Mouse (Mus musculus): ENCODE data around the gene Glrx3. TPM values are rescaled to one million over a fixed set of nuclear protein-coding genes. Genes with fewer than 3 reads are reported as not detected.
"Not testable (repeated sequence)": the region's sequence is repeated elsewhere in the genome, so short reads cannot be mapped to it uniquely, and the experiment has no call there.

Glrx3 gene
- polyA plus RNA-seq, 1 experiment from 2014 or later: 170 TPM

DNA sequence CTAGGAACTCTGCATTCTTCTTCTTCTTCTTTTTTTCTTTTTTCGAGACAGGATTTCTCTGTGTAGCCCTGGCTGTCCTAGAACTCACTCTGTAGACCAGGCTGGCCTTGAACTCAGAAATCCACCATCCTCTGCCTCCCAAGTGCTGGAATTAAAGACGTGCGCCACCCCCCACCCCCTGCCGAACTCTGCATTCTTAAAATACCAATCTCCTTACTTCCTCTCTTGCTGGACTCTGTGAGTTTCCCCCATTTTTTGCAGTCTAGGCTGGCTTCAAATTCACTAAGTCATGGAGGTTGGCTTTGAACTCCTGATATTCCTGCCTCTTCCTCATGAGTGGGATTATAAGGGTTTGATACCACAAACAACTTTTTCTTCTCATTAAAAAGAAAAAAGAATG, 10.7 kb upstream of the Glrx3 start:
- H3K4me3 ChIP-seq: no peak overlapping the region
- no peaks in the 10 kb centered on the region for H3K36me3 ChIP-seq
- no peaks in the 10 kb centered on the region for H3K9me3 ChIP-seq (replicated peaks)
- 49% methylated on average over 4 of the region's 4 CpGs for WGBS
- H3K27me3 ChIP-seq: no peaks in the 10 kb centered on the region
- no peaks in the 10 kb centered on the region for H3K4me1 ChIP-seq (replicated peaks)
- ATAC-seq (replicated peaks; ENCODE audit: insufficient number of reproducible peaks, insufficient read depth, low FRiP score, low read depth): no peak
- no peak overlapping the region for H3K4me2 ChIP-seq
- no peak overlapping the region for H3K9ac ChIP-seq
- H3K27ac ChIP-seq: no peak overlapping the region

DNA sequence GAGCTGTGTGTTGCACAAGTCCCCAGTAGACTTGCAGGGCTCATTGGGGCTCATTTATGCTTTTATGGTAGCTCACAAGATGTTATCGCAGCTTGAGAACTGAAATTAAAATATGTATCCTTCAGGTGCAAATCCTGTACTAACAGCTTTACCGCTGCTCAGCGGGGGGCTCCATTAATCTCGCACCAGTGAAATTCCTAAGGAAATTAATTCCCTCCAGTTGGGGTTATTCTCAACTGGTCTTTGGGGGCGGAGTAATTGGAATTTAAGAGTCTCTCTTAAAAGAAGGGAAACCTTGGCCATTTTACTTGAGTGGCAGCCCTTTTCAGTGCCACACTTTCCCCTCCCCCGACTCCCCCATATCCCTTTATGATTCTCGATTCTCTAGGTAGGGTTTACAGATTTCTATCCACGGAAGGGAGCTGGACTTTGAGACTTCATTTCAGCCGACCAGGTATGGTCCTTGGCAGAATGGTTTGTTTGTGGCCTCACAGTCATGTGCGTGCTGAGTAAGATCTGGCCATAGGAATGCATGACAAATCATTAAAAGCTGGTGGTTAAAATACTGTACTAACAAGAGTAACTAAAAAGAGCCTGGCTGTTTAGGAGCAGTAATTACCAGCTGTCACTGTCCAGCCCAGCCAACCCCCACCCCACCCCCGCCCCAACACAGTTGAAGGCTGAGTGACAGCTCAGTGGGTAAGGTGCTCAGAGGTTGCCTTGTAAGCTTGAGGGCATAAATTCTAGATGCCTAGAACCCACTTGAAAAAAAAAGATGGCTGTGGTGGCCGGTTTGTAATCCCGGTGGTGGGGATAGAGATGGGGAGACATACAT, 5.4 kb upstream of the Glrx3 start:
- H3K9ac ChIP-seq: no peak overlapping the region
- no peak overlapping the region for H3K4me2 ChIP-seq
- no peak for ATAC-seq (replicated peaks; ENCODE audit: insufficient number of reproducible peaks, insufficient read depth, low FRiP score, low read depth)
- no peaks in the 10 kb centered on the region for H3K27me3 ChIP-seq
- H3K9me3 ChIP-seq (replicated peaks): no peaks in the 10 kb centered on the region
- H3K4me1 ChIP-seq (replicated peaks): no peaks in the 10 kb centered on the region; the same call in 1 of the 2 replicates
- H3K36me3 ChIP-seq: no peaks in the 10 kb centered on the region
- 58% methylated on average over 13 of the region's 13 CpGs for WGBS
- H3K27ac ChIP-seq: no peak overlapping the region
- H3K4me3 ChIP-seq: no peak overlapping the region

DNA sequence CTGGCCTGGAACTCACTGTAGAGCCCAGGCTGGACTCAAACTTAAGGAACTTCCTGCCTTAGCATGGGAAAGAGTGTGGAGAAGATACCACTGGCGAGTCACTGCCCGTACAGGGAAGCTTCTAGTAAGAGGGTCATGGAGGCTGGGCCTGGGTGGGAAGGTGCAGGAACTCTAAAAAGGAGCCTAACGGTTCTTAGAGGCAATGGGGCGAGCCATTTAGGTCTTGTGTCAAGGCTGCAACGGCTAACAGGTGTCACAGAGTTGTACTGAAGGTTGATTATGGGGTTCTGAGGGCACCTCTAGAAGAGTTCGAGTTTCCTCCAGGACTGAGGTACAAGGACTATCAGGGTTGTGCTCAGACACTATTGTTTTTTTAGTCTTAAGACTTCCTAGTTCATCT, 513 bp upstream of the Glrx3 start:
- no peaks in the 10 kb centered on the region for H3K9me3 ChIP-seq (replicated peaks)
- peak overlapping the region; percentile 98 for H3K4me3 ChIP-seq
- no peak for ATAC-seq (replicated peaks; ENCODE audit: insufficient number of reproducible peaks, insufficient read depth, low FRiP score, low read depth)
- no peak overlapping the region for H3K9ac ChIP-seq
- WGBS: 79% methylated on average over 6 of the region's 6 CpGs
- peak overlapping the region; percentile 74 for H3K4me2 ChIP-seq
- peaks cover 20% of the 10 kb centered on the region for H3K4me1 ChIP-seq (replicated peaks)
- H3K27me3 ChIP-seq: no peaks in the 10 kb centered on the region
- H3K27ac ChIP-seq: peak overlapping the region; percentile 87
- H3K36me3 ChIP-seq: no peaks in the 10 kb centered on the region

DNA sequence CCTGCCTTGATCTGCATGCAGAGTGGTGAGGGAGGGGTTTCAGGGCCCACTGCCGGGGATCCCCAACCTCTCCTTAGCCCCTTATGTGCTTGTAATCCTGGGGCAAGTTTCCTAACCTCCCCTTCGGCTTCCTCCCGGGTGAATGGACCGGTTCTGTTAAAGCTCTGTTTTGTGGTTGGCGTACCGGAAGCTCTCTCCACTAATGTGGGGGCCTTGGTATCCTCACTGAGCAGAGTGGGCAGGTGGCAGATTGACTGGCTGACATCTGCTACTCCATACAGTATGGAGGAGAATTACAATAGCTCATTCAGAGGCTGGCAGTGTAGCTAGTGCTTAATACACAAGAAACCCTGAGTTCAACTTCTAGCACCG, 751 bp downstream of the Glrx3 start:
- WGBS: 6% methylated on average over 7 of the region's 7 CpGs
- Histone ChIP-seq H3K9ac (peak overlapping the region; percentile 92), H3K4me1 (replicated peaks) (peaks cover 28% of the 10 kb centered on the region), H3K27me3 (no peaks in the 10 kb centered on the region), H3K9me3 (replicated peaks) (no peaks in the 10 kb centered on the region), H3K4me3 (peak overlapping the region; percentile 98), H3K36me3 (no peaks in the 10 kb centered on the region), H3K27ac (peak overlapping the region; percentile 87), H3K4me2 (peak overlapping the region; percentile 74)
- no peak for ATAC-seq (replicated peaks; ENCODE audit: insufficient number of reproducible peaks, insufficient read depth, low FRiP score, low read depth)

DNA sequence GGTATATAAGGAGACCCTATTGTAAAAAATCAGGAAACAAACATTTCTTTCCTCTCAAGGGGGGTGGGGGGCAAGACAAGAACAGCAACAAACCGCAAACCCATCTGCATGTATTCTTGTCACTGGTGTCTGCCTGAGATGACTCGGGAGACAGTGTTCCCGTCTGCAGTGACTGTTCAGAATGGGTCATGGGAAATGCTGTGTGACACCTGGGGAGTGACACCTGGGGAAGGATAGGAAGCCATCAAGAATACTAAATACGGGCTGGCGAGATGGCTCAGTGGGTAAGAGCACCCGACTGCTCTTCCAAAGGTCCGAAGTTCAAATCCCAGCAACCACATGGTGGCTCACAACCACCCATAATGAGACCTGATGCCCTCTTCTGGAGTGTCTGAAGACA, 1.5 kb downstream of the Glrx3 start:
- WGBS: 79% methylated on average over 7 of the region's 7 CpGs
- Histone ChIP-seq H3K4me3 (peak overlapping the region; percentile 98), H3K4me2 (peak overlapping the region; percentile 74), H3K4me1 (replicated peaks) (peaks cover 30% of the 10 kb centered on the region), H3K27ac (peak overlapping the region; percentile 87)
- not testable (repeated sequence) for ATAC-seq (replicated peaks; ENCODE audit: insufficient number of reproducible peaks, insufficient read depth, low FRiP score, low read depth); H3K36me3 ChIP-seq; H3K9me3 ChIP-seq (replicated peaks); H3K9ac ChIP-seq; H3K27me3 ChIP-seq

DNA sequence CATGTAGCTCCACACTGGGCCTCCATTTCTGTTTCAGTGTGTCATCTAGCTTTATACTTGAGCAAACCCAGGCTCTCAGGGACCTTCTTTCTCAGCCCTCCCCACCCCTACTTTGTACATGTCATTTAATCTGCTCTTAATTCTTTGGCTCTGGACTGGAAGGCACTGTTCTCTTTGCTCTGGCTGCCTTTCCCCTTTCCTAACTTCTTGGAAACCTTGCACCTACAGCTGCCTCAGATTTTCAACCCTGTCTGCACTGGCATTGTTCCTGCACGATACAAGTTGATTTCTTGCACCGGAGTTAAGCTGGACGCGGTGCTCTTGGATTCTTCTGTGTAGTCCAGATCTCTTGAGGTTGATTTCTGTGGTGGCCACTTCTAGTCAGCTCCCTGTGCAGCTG, 5.5 kb downstream of the Glrx3 start:
- Histone ChIP-seq H3K9ac (no peak overlapping the region), H3K9me3 (replicated peaks) (no peaks in the 10 kb centered on the region), H3K4me2 (no peak overlapping the region), H3K4me3 (no peak overlapping the region), H3K4me1 (replicated peaks) (peaks cover 30% of the 10 kb centered on the region), H3K27me3 (no peaks in the 10 kb centered on the region), H3K27ac (no peak overlapping the region), H3K36me3 (peaks cover 14% of the 10 kb centered on the region)
- WGBS: 87% methylated on average over 4 of the region's 4 CpGs
- ATAC-seq (replicated peaks; ENCODE audit: insufficient number of reproducible peaks, insufficient read depth, low FRiP score, low read depth): no peak

DNA sequence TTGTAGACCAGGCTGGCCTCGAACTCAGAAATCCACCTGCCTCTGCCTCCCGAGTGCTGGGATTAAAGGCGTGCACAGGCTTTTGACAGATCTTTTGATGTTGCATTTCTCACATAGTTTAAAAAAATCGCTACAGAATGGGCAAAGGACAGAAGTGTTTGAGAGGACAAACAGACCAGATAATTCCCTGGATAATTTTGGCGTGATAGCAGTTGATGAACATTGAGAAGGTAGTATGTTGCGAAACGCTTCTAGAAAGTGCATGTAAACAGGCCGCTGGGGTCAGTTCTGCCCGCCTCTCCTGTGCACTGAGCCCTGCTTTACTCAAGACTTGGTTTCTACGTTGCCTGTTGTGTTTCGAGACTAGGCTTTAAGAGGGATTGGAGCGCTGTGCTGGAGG, 7.9 kb downstream of the Glrx3 start:
- 89% methylated on average over 12 of the region's 12 CpGs for WGBS
- Histone ChIP-seq H3K27me3 (no peaks in the 10 kb centered on the region), H3K4me2 (no peak overlapping the region), H3K9me3 (replicated peaks) (no peaks in the 10 kb centered on the region), H3K9ac (no peak overlapping the region), H3K27ac (no peak overlapping the region), H3K4me1 (replicated peaks) (peaks cover 18% of the 10 kb centered on the region), H3K36me3 (peaks cover 25% of the 10 kb centered on the region), H3K4me3 (no peak overlapping the region)
- ATAC-seq (replicated peaks; ENCODE audit: insufficient number of reproducible peaks, insufficient read depth, low FRiP score, low read depth): no peak

DNA sequence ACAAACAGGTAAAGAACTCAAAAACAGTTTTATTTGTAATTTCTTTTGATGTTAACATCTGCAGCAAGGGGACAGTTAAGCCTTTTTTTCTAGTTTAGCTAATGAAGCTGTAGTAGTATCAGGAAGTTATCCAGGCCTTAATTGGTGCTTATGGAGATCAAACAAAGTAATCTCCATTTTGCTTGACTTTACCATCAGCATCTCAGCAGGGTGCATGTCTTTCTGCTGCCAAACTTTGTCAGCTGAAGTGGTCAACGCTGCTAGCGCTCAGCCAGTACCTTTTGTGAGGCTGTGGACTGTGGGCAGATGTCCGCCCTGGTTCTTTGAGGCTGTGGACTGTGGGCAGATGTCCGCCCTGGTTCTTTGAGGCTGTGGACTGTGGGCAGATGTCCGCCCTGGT, 24.0 kb downstream of the Glrx3 start:
- H3K4me2 ChIP-seq: no peak overlapping the region
- 78% methylated on average over 5 of the region's 5 CpGs for WGBS
- H3K9me3 ChIP-seq (replicated peaks): no peaks in the 10 kb centered on the region
- H3K4me3 ChIP-seq: no peak overlapping the region
- H3K9ac ChIP-seq: no peak overlapping the region
- no peaks in the 10 kb centered on the region for H3K27me3 ChIP-seq
- no peaks in the 10 kb centered on the region for H3K4me1 ChIP-seq (replicated peaks)
- no peak overlapping the region for H3K27ac ChIP-seq
- H3K36me3 ChIP-seq: peaks cover 28% of the 10 kb centered on the region
- ATAC-seq (replicated peaks; ENCODE audit: insufficient number of reproducible peaks, insufficient read depth, low FRiP score, low read depth): no peak

DNA sequence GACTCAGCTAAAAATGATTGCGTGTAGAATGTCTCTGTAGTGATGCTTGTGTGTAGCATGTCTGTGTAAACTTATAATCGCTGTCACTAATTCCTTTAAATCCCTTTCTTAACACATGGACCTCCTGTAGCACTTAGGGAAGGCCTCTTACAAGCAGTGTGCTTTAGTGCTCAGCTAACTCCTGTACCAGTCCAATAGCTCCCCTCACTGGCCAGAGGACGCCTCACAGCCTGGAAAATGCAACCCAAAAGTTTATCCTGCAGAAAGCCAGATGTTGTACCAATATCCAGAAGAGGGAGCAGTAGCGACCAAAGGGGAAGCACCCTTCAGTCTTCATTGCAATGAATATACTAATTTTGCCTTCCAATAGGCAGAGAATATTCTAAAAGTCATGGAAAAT, 30.8 kb downstream of the Glrx3 start:
- Histone ChIP-seq H3K4me1 (replicated peaks) (no peaks in the 10 kb centered on the region), H3K27ac (no peak overlapping the region), H3K4me2 (no peak overlapping the region), H3K27me3 (peaks cover 4% of the 10 kb centered on the region; the same call in 1 of the 2 replicates), H3K36me3 (peaks cover 45% of the 10 kb centered on the region), H3K4me3 (no peak overlapping the region), H3K9me3 (replicated peaks) (no peaks in the 10 kb centered on the region), H3K9ac (no peak overlapping the region)
- WGBS: 75% methylated on average over 4 of the region's 4 CpGs
- ATAC-seq (replicated peaks; ENCODE audit: insufficient number of reproducible peaks, insufficient read depth, low FRiP score, low read depth): no peak

DNA sequence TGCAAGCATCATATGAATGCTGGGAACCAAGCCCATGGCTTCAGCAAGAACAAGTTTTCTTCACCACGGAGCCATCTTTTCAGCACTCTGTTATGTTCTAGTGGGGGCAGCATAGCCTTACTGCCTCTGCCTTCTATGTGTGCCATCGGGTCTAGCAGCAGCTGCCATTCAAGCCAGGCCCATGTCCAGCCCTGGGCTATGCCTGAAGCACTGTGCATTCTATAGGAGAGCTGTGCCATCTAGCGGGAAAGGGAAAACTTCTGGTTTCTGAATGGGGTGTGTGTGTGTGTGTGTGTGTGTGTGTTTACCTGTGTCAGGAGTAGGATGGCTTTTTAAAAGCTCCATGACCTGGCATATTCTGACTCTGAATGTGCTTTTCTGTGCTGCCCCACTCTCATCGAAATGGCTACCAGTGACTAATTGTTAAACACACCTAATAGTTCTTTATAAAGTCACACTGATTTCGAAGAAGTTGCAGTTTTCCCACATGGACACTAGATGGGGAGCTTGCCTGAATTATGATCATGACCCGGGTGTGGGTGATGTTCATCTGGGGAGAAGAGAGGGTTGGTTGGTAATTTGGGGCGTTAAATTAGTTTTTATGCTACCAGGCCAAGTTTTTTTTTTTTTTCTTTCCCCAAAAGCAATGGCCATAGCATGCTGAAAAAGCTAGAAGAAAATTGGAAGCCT, 34.2 kb downstream of the Glrx3 start:
- Histone ChIP-seq H3K27ac (no peak overlapping the region), H3K4me1 (replicated peaks) (0 out of 2 replicates have a peak, but pooled peaks cover 2% of the 10 kb centered on the region), H3K36me3 (peaks cover 27% of the 10 kb centered on the region), H3K9ac (no peak overlapping the region), H3K4me2 (no peak overlapping the region), H3K9me3 (replicated peaks) (no peaks in the 10 kb centered on the region), H3K4me3 (no peak overlapping the region), H3K27me3 (peaks cover 13% of the 10 kb centered on the region)
- 63% methylated on average over 7 of the region's 7 CpGs for WGBS
- no peak for ATAC-seq (replicated peaks; ENCODE audit: insufficient number of reproducible peaks, insufficient read depth, low FRiP score, low read depth)

DNA sequence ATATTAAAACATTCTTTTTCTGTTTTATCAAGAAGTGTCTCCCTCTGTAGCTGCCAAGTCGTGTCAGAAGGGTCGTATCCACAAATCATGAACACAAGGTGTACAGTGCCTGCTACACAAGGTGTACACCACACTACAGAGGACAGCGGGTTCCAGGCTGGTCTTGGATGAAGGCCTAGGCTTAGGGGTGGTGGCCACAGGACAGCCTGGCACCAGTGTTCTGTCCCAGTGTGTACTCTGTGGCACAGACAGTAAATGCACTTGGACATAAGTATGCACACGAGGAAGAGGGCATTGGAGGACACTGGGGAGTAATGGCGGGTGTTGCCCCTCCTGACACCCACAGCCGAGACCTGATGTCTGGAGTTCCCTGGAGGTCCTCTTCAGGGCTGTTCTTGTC, 34.7 kb downstream of the Glrx3 start:
- 78% methylated on average over 6 of the region's 6 CpGs for WGBS
- Histone ChIP-seq H3K27ac (no peak overlapping the region), H3K36me3 (peaks cover 21% of the 10 kb centered on the region), H3K27me3 (peaks cover 19% of the 10 kb centered on the region), H3K4me2 (no peak overlapping the region), H3K9me3 (replicated peaks) (no peaks in the 10 kb centered on the region), H3K9ac (no peak overlapping the region), H3K4me1 (replicated peaks) (0 out of 2 replicates have a peak, but pooled peaks cover 2% of the 10 kb centered on the region), H3K4me3 (no peak overlapping the region)
- no peak for ATAC-seq (replicated peaks; ENCODE audit: insufficient number of reproducible peaks, insufficient read depth, low FRiP score, low read depth)

Data from heart, embryonic 15.5 days (tissue).